ENCODE assay signal across 9 mouse cellular contexts in the genomic region with DNA sequence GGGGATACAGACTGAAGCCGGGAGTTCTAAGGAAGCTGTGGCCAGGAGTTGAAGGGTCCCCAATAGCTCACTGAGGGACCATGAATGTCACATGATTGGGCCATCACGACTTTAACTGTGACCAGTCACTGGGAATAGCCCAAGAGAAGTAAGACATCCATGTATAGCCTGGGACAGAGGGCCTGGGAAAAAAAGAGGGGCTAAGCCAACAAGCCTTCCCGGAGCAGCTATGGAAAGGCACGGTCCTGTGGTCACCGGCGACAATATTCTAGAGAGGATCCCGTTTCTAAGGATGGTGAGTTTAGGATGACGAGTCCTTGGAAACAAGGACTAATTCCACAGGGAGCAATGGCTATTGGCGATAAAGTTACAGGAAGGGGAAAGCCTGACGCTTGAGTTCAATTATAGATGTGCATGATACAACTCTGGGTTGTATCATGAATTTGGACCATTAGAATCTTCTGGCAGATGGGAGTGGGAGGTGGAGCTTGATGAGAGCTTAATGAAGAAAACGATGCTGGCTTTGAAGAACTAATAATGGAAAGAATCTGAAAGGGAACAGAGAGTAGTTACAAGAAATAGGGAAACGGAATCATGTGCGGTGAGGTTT.
A peak's percentile ranks its signal among the peaks of the same experiment; 100 is the strongest.
DNase-seq lines count a peak whose midpoint lies in the region; ATAC-seq and TF ChIP-seq lines count a peak whose summit lies in the region.
"Had no signal": no experiment of that assay in that cellular context is flagged by ENCODE, and none has a peak within 500 bp of the region (broad histone marks: within the 10 kb centered on the region; RNA-seq: fewer than 3 reads in every experiment).

No protein-coding gene starts in this region.

- intact Hi-C loops in heart, postnatal 36 days (cut with DNase I): no loop called here
- intact Hi-C loops in left cerebral cortex, postnatal 10 days (cut with DNase I): loop anchor here (5.0 kb wide), 1 partner anchor 208 kb away; a partner anchor contains a TSS

- no peaks in the 10 kb centered on the region for H3K36me3 ChIP-seq in heart, embryonic 11.5 days (ENCODE audit: control insufficient read depth, insufficient read depth, low read length)
- H3K36me3 ChIP-seq in ES-E14 (ENCODE audit: control insufficient read depth, insufficient read depth, low read length, poor library complexity, severe bottlenecking): no peaks in the 10 kb centered on the region
- H3K36me3 ChIP-seq in forebrain, embryonic 11.5 days (ENCODE audit: control insufficient read depth, insufficient read depth, low read length): no peaks in the 10 kb centered on the region
- H3K36me3 ChIP-seq in liver, embryonic 13.5 days: peaks cover 12% of the 10 kb centered on the region; the same call in 1 of the 2 replicates

- H3K4me1 ChIP-seq in heart, embryonic 11.5 days (ENCODE audit: control insufficient read depth, insufficient read depth, low read length): no peaks in the 10 kb centered on the region
- H3K4me1 ChIP-seq in ES-E14 (ENCODE audit: control insufficient read depth in 2 of 2, insufficient read depth in 2 of 2, low read length in 2 of 2, poor library complexity in 1 of 2): no peaks in the 10 kb centered on the region
- no peaks in the 10 kb centered on the region for H3K4me1 ChIP-seq in forebrain, embryonic 11.5 days (replicated peaks; ENCODE audit: control insufficient read depth, insufficient read depth, low read length)
- H3K4me1 ChIP-seq in liver, embryonic 13.5 days (replicated peaks): peaks cover 16% of the 10 kb centered on the region

- no peaks in the 10 kb centered on the region for H3K9me3 ChIP-seq in heart, embryonic 11.5 days (replicated peaks; ENCODE audit: control insufficient read depth, low read length)
- no peaks in the 10 kb centered on the region for H3K9me3 ChIP-seq in ES-E14 (ENCODE audit: control insufficient read depth, insufficient read depth, low read depth, low read length)
- no peaks in the 10 kb centered on the region for H3K9me3 ChIP-seq in forebrain, embryonic 11.5 days (ENCODE audit: control insufficient read depth, low read length)
- H3K9me3 ChIP-seq in liver, embryonic 13.5 days (replicated peaks): no peaks in the 10 kb centered on the region

- H3K27me3 ChIP-seq in heart, embryonic 11.5 days (ENCODE audit: control insufficient read depth, insufficient read depth, low read length): no peaks in the 10 kb centered on the region
- no peaks in the 10 kb centered on the region for H3K27me3 ChIP-seq in forebrain, embryonic 11.5 days (ENCODE audit: control insufficient read depth, insufficient read depth, low read length)
- H3K27me3 ChIP-seq in liver, embryonic 13.5 days: no peaks in the 10 kb centered on the region
- H3K27me3 ChIP-seq: Patski had no signal

- peak overlapping the region; percentile 65 for H3K9ac ChIP-seq in heart, embryonic 11.5 days (ENCODE audit: low read depth, low read length)
- H3K9ac ChIP-seq in ES-E14 (ENCODE audit: insufficient read depth, low read depth, low read length, poor library complexity, severe bottlenecking): peak overlapping the region; percentile 78
- peak overlapping the region; percentile 77 for H3K9ac ChIP-seq in forebrain, embryonic 11.5 days (ENCODE audit: low read length)
- peak overlapping the region; percentile 86 for H3K9ac ChIP-seq in liver, embryonic 13.5 days

- DNase-seq in heart, postnatal 36 days: no peak
- peak; percentile 11 for DNase-seq in ES-E14 (ENCODE audit: low read depth, low spot score)
- DNase-seq in forebrain, embryonic 11.5 days (ENCODE audit: low spot score): no peak
- DNase-seq in liver, embryonic 13.5 days: no peak
- DNase-seq in right cerebral cortex, postnatal 4 days: no peak
- DNase-seq in left cerebral cortex, postnatal 10 days (ENCODE audit: extremely low spot score in 1 of 2, low spot score in 2 of 2): no peak

- H3K4me3 ChIP-seq in heart, embryonic 11.5 days (ENCODE audit: low read depth, low read length): peak overlapping the region; percentile 47
- peak overlapping the region; percentile 74 to 77 for H3K4me3 ChIP-seq in ES-E14 (ENCODE audit: insufficient read depth in 1 of 2, low read depth in 1 of 2, low read length in 2 of 2, poor library complexity in 1 of 2, severe bottlenecking in 1 of 2)
- peak overlapping the region; percentile 53 for H3K4me3 ChIP-seq in forebrain, embryonic 11.5 days (ENCODE audit: low read depth, low read length)
- peak overlapping the region; percentile 74 for H3K4me3 ChIP-seq in liver, embryonic 13.5 days (replicated peaks)

- WGBS in heart, embryonic 11.5 days (ENCODE audit: insufficient replicate concordance): 36% methylated on average over 13 of the region's 13 CpGs
- 32% methylated on average over 13 of the region's 13 CpGs for WGBS in forebrain, embryonic 11.5 days
- 57% methylated on average over 13 of the region's 13 CpGs for WGBS in liver, embryonic 13.5 days (ENCODE audit: insufficient replicate concordance)

- no peak for ATAC-seq in heart, embryonic 11.5 days (replicated peaks; ENCODE audit: insufficient number of reproducible peaks, low FRiP score, low TSS enrichment)
- ATAC-seq in forebrain, embryonic 11.5 days (replicated peaks; ENCODE audit: low FRiP score): peak; percentile 27; the same call in 1 of the 2 replicates
- no peak for ATAC-seq in liver, embryonic 13.5 days (ENCODE audit: low read depth)
- ATAC-seq in granulocyte monocyte progenitor cell, adult 5-6 weeks (replicated peaks; ENCODE audit: poor library complexity, severe bottlenecking): no peak

- peak overlapping the region; percentile 69 for H3K4me2 ChIP-seq in heart, embryonic 11.5 days
- H3K4me2 ChIP-seq in forebrain, embryonic 11.5 days (ENCODE audit: low read depth, low read length, severe bottlenecking): peak overlapping the region; percentile 81
- peak overlapping the region; percentile 91 for H3K4me2 ChIP-seq in liver, embryonic 13.5 days

- no peak overlapping the region for H3K27ac ChIP-seq in heart, embryonic 11.5 days (ENCODE audit: low read depth, low read length)
- no peak overlapping the region for H3K27ac ChIP-seq in ES-E14 (ENCODE audit: insufficient read depth, low read depth, low read length, poor library complexity, severe bottlenecking)
- no peak overlapping the region for H3K27ac ChIP-seq in forebrain, embryonic 11.5 days (ENCODE audit: low read depth, low read length)
- peak overlapping the region; percentile 59 for H3K27ac ChIP-seq in liver, embryonic 13.5 days

- in situ Hi-C loops in ES-E14 (cut with MboI; ENCODE audit: low sequenced_read_pairs in 2 of 2, unreplicated experiment in 2 of 2): no loop called here

TF ChIP-seq in ES-E14, 5 proteins besides CTCF, POLR2A, EP300 and RAD21:
- TF ChIP-seq CHD2 (IDR thresholded peaks at IDR 0.05; ENCODE audit: low read depth, low read length): no peak
- no peak for TF ChIP-seq ZNF384 (IDR thresholded peaks at IDR 0.05; ENCODE audit: low read depth, low read length)
- no peak for TF ChIP-seq MAFK (IDR thresholded peaks at IDR 0.05; ENCODE audit: insufficient read depth, low read depth, low read length)
- TF ChIP-seq ZC3H11A (IDR thresholded peaks at IDR 0.05; ENCODE audit: borderline replicate concordance, low read depth, low read length): no peak
